Mouse (Mus musculus) megakaryocyte, embryonic 14.5 days (primary cell): Measurements from ENCODE around the gene Kdm5b. TPM values are rescaled to one million over a fixed set of nuclear protein-coding genes. Genes with fewer than 3 reads are reported as not detected.

Experiments
- H3K27me3 ChIP-seq: replicated peaks from 2 replicates; pipeline ENCODE3; 2012; ENCODE audit warnings: inconsistent platforms
- H3K36me3 ChIP-seq: replicated peaks from 2 replicates; pipeline ENCODE3; 2012; ENCODE audit warnings: low read length, inconsistent platforms, mixed read lengths
- H3K4me1 ChIP-seq: 2 replicates; pipeline ENCODE4 v1.6.1; 2012; ENCODE audit warnings: inconsistent platforms
- H3K4me3 ChIP-seq: replicated peaks from 2 replicates; pipeline ENCODE3; 2012; ENCODE audit warnings: moderate library complexity, mild to moderate bottlenecking, inconsistent platforms
- H3K9me3 ChIP-seq: 2 replicates; pipeline ENCODE4 v1.6.1; 2012; ENCODE audit warnings: inconsistent platforms
- FLI1 ChIP-seq: IDR thresholded peaks from 2 replicates; pipeline ENCODE4 v1.6.1; 2012; ENCODE audit warnings: low read length, inconsistent platforms, mixed read lengths
- GATA1 ChIP-seq: IDR thresholded peaks from 3 replicates; pipeline ENCODE4 v1.6.1; 2012; ENCODE audit warnings: mixed read lengths, low read length, inconsistent platforms, borderline replicate concordance
- polyA plus RNA-seq: library from polyadenylated mRNA; stranded (reverse); fragments of >175 nt; gene quantifications from 2 replicates; pipeline ENCODE4 v1.2.3, GENCODE M21; 2012; ENCODE audit warnings: low replicate concordance; ENCODE audit not compliant: insufficient read depth

Kdm5b gene
- polyA plus RNA-seq, 1 experiment: 0.63 TPM

- peaks cover 19% of the 10 kb centered on the region for H3K36me3 ChIP-seq
- H3K4me3 ChIP-seq: no peak overlapping the region
- TF ChIP-seq FLI1 (no peak), GATA1 (no peak)
- peaks cover 58% of the 10 kb centered on the region for H3K4me1 ChIP-seq
- H3K9me3 ChIP-seq: no peaks in the 10 kb centered on the region
- H3K27me3 ChIP-seq: no peaks in the 10 kb centered on the region
These were observed 20.8 kb downstream of the Kdm5b start for GRCm38 (mm10) chr1:134580796-134581195.

GRCm38 (mm10) chr1:134583560-134583959, 23.6 kb downstream of the Kdm5b start:
- Histone ChIP-seq H3K4me3 (no peak overlapping the region), H3K4me1 (peaks cover 52% of the 10 kb centered on the region), H3K27me3 (no peaks in the 10 kb centered on the region), H3K36me3 (peaks cover 43% of the 10 kb centered on the region), H3K9me3 (no peaks in the 10 kb centered on the region)
- TF ChIP-seq FLI1: no peak
- TF ChIP-seq GATA1: no peak

- no peak overlapping the region for H3K4me3 ChIP-seq
- peaks cover 8% of the 10 kb centered on the region; the same call in 1 of the 2 replicates for H3K4me1 ChIP-seq
- no peaks in the 10 kb centered on the region for H3K27me3 ChIP-seq
- no peaks in the 10 kb centered on the region for H3K9me3 ChIP-seq
- TF ChIP-seq GATA1: no peak
- TF ChIP-seq FLI1: no peak
- H3K36me3 ChIP-seq: peaks cover 93% of the 10 kb centered on the region
These were observed 29.7 kb downstream of the Kdm5b start for GRCm38 (mm10) chr1:134589676-134590075.

GRCm38 (mm10) chr1:134591773-134592172, 31.8 kb downstream of the Kdm5b start:
- Histone ChIP-seq H3K36me3 (peaks cover 94% of the 10 kb centered on the region), H3K9me3 (no peaks in the 10 kb centered on the region), H3K4me3 (no peak overlapping the region), H3K4me1 (peaks cover 13% of the 10 kb centered on the region), H3K27me3 (no peaks in the 10 kb centered on the region)
- no peak for TF ChIP-seq FLI1
- TF ChIP-seq GATA1: no peak

GRCm38 (mm10) chr1:134597339-134598054, 37.5 kb downstream of the Kdm5b start:
- no peak overlapping the region for H3K4me3 ChIP-seq
- peaks cover 93% of the 10 kb centered on the region for H3K36me3 ChIP-seq
- no peak for TF ChIP-seq FLI1
- TF ChIP-seq GATA1: no peak
- peaks cover 13% of the 10 kb centered on the region for H3K4me1 ChIP-seq
- H3K27me3 ChIP-seq: no peaks in the 10 kb centered on the region
- H3K9me3 ChIP-seq: no peaks in the 10 kb centered on the region

- H3K9me3 ChIP-seq: no peaks in the 10 kb centered on the region
- TF ChIP-seq GATA1: no peak
- no peak for TF ChIP-seq FLI1
- H3K36me3 ChIP-seq: peaks cover 96% of the 10 kb centered on the region
- no peak overlapping the region for H3K4me3 ChIP-seq
- H3K4me1 ChIP-seq: peaks cover 4% of the 10 kb centered on the region; the same call in 1 of the 2 replicates
- H3K27me3 ChIP-seq: no peaks in the 10 kb centered on the region
These were observed 44.1 kb downstream of the Kdm5b start for GRCm38 (mm10) chr1:134604086-134604485.

- H3K9me3 ChIP-seq: no peaks in the 10 kb centered on the region
- H3K4me1 ChIP-seq: peaks cover 4% of the 10 kb centered on the region; the same call in 1 of the 2 replicates
- no peaks in the 10 kb centered on the region for H3K27me3 ChIP-seq
- peaks cover 94% of the 10 kb centered on the region for H3K36me3 ChIP-seq
- no peak for TF ChIP-seq GATA1
- TF ChIP-seq FLI1: no peak
- no peak overlapping the region for H3K4me3 ChIP-seq
These were observed 45.7 kb downstream of the Kdm5b start for GRCm38 (mm10) chr1:134605670-134606069.

GRCm38 (mm10) chr1:134606381-134606780, 46.4 kb downstream of the Kdm5b start:
- H3K27me3 ChIP-seq: no peaks in the 10 kb centered on the region
- no peaks in the 10 kb centered on the region for H3K9me3 ChIP-seq
- peaks cover 94% of the 10 kb centered on the region for H3K36me3 ChIP-seq
- H3K4me3 ChIP-seq: no peak overlapping the region
- TF ChIP-seq GATA1 (no peak), FLI1 (no peak)
- H3K4me1 ChIP-seq: peaks cover 4% of the 10 kb centered on the region; the same call in 1 of the 2 replicates

- TF ChIP-seq GATA1 (no peak), FLI1 (no peak)
- Histone ChIP-seq H3K27me3 (no peaks in the 10 kb centered on the region), H3K4me3 (no peak overlapping the region), H3K4me1 (peaks cover 4% of the 10 kb centered on the region; the same call in 1 of the 2 replicates), H3K9me3 (no peaks in the 10 kb centered on the region), H3K36me3 (peaks cover 93% of the 10 kb centered on the region)
These were observed 47.3 kb downstream of the Kdm5b start for GRCm38 (mm10) chr1:134607279-134607678.

- H3K9me3 ChIP-seq: no peaks in the 10 kb centered on the region
These were observed 49.2 kb downstream of the Kdm5b start for GRCm38 (mm10) chr1:134609172-134609571.

More at GRCm38 (mm10) chr1:134609172-134609571, 49.2 kb downstream of the Kdm5b start:
- Histone ChIP-seq H3K27me3 (no peaks in the 10 kb centered on the region), H3K4me3 (no peak overlapping the region), H3K36me3 (peaks cover 96% of the 10 kb centered on the region), H3K4me1 (peaks cover 4% of the 10 kb centered on the region; the same call in 1 of the 2 replicates)
- TF ChIP-seq FLI1 (no peak), GATA1 (no peak)
